Mouse (Mus musculus): ENCODE measurements around the gene Nedd4.

GRCm38 (mm10) chr9:72691942-72692341 is 29.8 kb downstream of the Nedd4 start:
- TF ChIP-seq CTCF (IDR thresholded peaks at IDR 0.05; ENCODE audit: borderline replicate concordance, insufficient read depth, low read length), result no peak
- TF ChIP-seq POLR2A (IDR thresholded peaks at IDR 0.05; ENCODE audit: low read depth, low read length), result no peak
